Mouse (Mus musculus) heart, postnatal 0 days (tissue): ENCODE measurements around the gene Fcho1.

ENCODE experiments used
- CTCF ChIP-seq: IDR thresholded peaks from 2 replicates; pipeline ENCODE4 v1.5.1; 2016; ENCODE audit warnings: antibody characterized with exemption, control low read depth, low read depth
- EP300 ChIP-seq: IDR thresholded peaks from 2 replicates; pipeline ENCODE4 v1.6.1; 2016; ENCODE audit warnings: antibody characterized with exemption, low read depth

DNA sequence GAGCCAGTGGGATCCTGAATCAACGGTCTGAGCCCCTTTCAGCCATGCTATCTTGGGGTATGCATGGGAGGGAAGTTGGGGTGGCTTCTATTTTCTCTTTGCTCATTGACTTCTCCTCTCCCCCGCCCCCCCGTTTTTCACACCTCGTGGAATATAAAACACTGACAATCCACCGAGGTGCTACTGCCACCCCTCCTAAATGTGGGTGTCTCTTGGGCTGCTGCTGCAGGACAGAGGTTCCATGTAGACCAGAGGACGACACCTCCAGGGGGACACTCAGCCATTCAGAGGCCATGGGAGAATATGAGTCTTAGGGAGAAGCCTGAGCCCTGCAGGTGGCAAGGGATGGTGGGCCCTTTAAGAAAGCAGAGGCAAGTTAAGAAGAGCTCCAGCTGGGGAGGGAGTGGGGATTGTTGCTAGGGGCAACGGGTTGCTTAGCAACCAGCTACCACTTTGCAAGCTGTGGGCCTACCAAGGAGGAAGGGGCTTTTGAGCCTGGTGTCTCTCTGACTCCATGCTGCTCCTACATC is 5.5 kb downstream of the Fcho1 start:
- TF ChIP-seq CTCF (no peak), EP300 (no peak)
